16 mouse cellular contexts compared by ENCODE assay signal in the genomic region with DNA sequence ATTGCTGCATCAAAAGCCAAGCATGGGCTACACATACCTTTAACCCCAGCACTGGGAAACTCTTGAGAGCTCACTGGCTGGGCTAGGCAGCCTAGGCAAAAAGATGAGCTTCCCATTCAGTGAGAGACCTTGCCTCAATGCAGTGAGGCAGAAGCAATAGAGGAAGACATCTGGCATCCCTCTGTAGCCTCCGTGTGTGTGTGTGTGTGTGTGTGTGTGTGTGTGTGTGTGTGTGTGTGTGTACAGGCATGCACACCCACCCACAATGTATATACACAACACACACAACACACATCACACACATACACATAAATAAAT.
DNase-seq lines count a peak whose midpoint lies in the region; ATAC-seq lines count a peak whose summit lies in the region.
"Had no signal": no experiment of that assay in that cellular context is flagged by ENCODE, and none has a peak within 500 bp of the region (broad histone marks: within the 10 kb centered on the region; RNA-seq: fewer than 3 reads in every experiment).

No protein-coding gene starts in this region.

- no peaks in the 10 kb centered on the region for H3K36me3 ChIP-seq in hindbrain, embryonic 12.5 days
- no peaks in the 10 kb centered on the region for H3K36me3 ChIP-seq in hindbrain, embryonic 13.5 days
- H3K36me3 ChIP-seq in neural tube, embryonic 13.5 days, result no peaks in the 10 kb centered on the region
- H3K36me3 ChIP-seq in neural tube, embryonic 15.5 days, result no peaks in the 10 kb centered on the region
- no peaks in the 10 kb centered on the region for H3K36me3 ChIP-seq in forebrain, embryonic 15.5 days
- no peaks in the 10 kb centered on the region for H3K36me3 ChIP-seq in splenic B cell, adult 2 months (ENCODE audit: control insufficient read depth, insufficient read depth, low read length, poor library complexity, severe bottlenecking)
- H3K36me3 ChIP-seq: hindbrain, embryonic 15.5 days had no signal

- no peak overlapping the region for H3K9ac ChIP-seq in hindbrain, embryonic 12.5 days
- H3K9ac ChIP-seq in hindbrain, embryonic 13.5 days, result no peak overlapping the region
- no peak overlapping the region for H3K9ac ChIP-seq in neural tube, embryonic 13.5 days
- no peak overlapping the region for H3K9ac ChIP-seq in neural tube, embryonic 15.5 days (replicated peaks)
- no peak overlapping the region for H3K9ac ChIP-seq in forebrain, embryonic 15.5 days (replicated peaks)
- H3K9ac ChIP-seq: hindbrain, embryonic 15.5 days had no signal

- peak; percentile 4; the same call in 1 of the 2 replicates for ATAC-seq in hindbrain, embryonic 12.5 days (ENCODE audit: low FRiP score)
- no peak for ATAC-seq in hindbrain, embryonic 13.5 days (ENCODE audit: low FRiP score)
- ATAC-seq in neural tube, embryonic 13.5 days (ENCODE audit: low read depth), result 0 out of 2 replicates have a peak, but pooled peaks have one; percentile 40
- no peak for ATAC-seq in neural tube, embryonic 15.5 days (ENCODE audit: low FRiP score)
- peak; percentile 7; the same call in 1 of the 2 replicates for ATAC-seq in forebrain, embryonic 15.5 days (replicated peaks)
- ATAC-seq in inflammation-experienced regulatory T-cells, adult 6 months, result no peak
- ATAC-seq: activated CD4-positive, CD25-positive, alpha-beta regulatory T cell, adult 4 months; Patski had no signal

- no peaks in the 10 kb centered on the region for H3K9me3 ChIP-seq in hindbrain, embryonic 12.5 days (replicated peaks)
- H3K9me3 ChIP-seq in hindbrain, embryonic 13.5 days, result no peaks in the 10 kb centered on the region; the same call in 1 of the 2 replicates
- no peaks in the 10 kb centered on the region for H3K9me3 ChIP-seq in neural tube, embryonic 13.5 days
- H3K9me3 ChIP-seq in neural tube, embryonic 15.5 days (replicated peaks), result no peaks in the 10 kb centered on the region
- no peaks in the 10 kb centered on the region for H3K9me3 ChIP-seq in forebrain, embryonic 15.5 days
- H3K9me3 ChIP-seq: hindbrain, embryonic 15.5 days had no signal

- peak; percentile 11 for DNase-seq in splenic B cell, adult 2 months (ENCODE audit: low read depth, low spot score)
- no peak for DNase-seq in heart, postnatal 10 days
- DNase-seq: cerebellum, adult 18-20 months; kidney, adult 11 months; layer of hippocampus, adult 9-11 months; lung, adult 2 months had no signal

- no peak overlapping the region for H3K4me3 ChIP-seq in hindbrain, embryonic 12.5 days
- H3K4me3 ChIP-seq in hindbrain, embryonic 13.5 days, result no peak overlapping the region
- no peak overlapping the region for H3K4me3 ChIP-seq in neural tube, embryonic 13.5 days
- no peak overlapping the region for H3K4me3 ChIP-seq in neural tube, embryonic 15.5 days (replicated peaks)
- no peak overlapping the region for H3K4me3 ChIP-seq in forebrain, embryonic 15.5 days

- H3K27ac ChIP-seq in hindbrain, embryonic 12.5 days, result no peak overlapping the region
- no peak overlapping the region for H3K27ac ChIP-seq in hindbrain, embryonic 13.5 days
- H3K27ac ChIP-seq in neural tube, embryonic 13.5 days (replicated peaks), result no peak overlapping the region
- H3K27ac ChIP-seq in neural tube, embryonic 15.5 days (replicated peaks), result no peak overlapping the region
- H3K27ac ChIP-seq in forebrain, embryonic 15.5 days (replicated peaks), result no peak overlapping the region
- H3K27ac ChIP-seq: hindbrain, embryonic 15.5 days; macrophage had no signal

- peaks cover 78% of the 10 kb centered on the region for H3K27me3 ChIP-seq in hindbrain, embryonic 12.5 days
- H3K27me3 ChIP-seq in hindbrain, embryonic 13.5 days, result peaks cover 81% of the 10 kb centered on the region
- peaks cover 34% of the 10 kb centered on the region for H3K27me3 ChIP-seq in neural tube, embryonic 13.5 days
- H3K27me3 ChIP-seq in neural tube, embryonic 15.5 days (replicated peaks), result peaks cover 5% of the 10 kb centered on the region; the same call in 1 of the 2 replicates
- H3K27me3 ChIP-seq in forebrain, embryonic 15.5 days, result no peaks in the 10 kb centered on the region
- no peaks in the 10 kb centered on the region for H3K27me3 ChIP-seq in splenic B cell, adult 2 months (ENCODE audit: control insufficient read depth, insufficient read depth, low read length, poor library complexity, severe bottlenecking)
- H3K27me3 ChIP-seq: Patski had no signal

- no peak overlapping the region for H3K4me2 ChIP-seq in hindbrain, embryonic 12.5 days (replicated peaks)
- H3K4me2 ChIP-seq in hindbrain, embryonic 13.5 days, result no peak overlapping the region
- H3K4me2 ChIP-seq in neural tube, embryonic 13.5 days, result no peak overlapping the region
- H3K4me2 ChIP-seq in neural tube, embryonic 15.5 days, result no peak overlapping the region
- H3K4me2 ChIP-seq in forebrain, embryonic 15.5 days (replicated peaks), result no peak overlapping the region

- WGBS in hindbrain, embryonic 12.5 days, result 57% methylated on average over 1 of the region's 1 CpGs
- 50% methylated on average over 1 of the region's 1 CpGs for WGBS in hindbrain, embryonic 13.5 days
- WGBS in neural tube, embryonic 13.5 days, result 50% methylated on average over 1 of the region's 1 CpGs
- WGBS in neural tube, embryonic 15.5 days, result 53% methylated on average over 1 of the region's 1 CpGs
- WGBS in forebrain, embryonic 15.5 days, result 35% methylated on average over 1 of the region's 1 CpGs

- intact Hi-C loops in heart, postnatal 10 days (cut with DNase I), result no loop called here

- H3K4me1 ChIP-seq in hindbrain, embryonic 12.5 days, result peaks cover 14% of the 10 kb centered on the region
- H3K4me1 ChIP-seq in hindbrain, embryonic 13.5 days (replicated peaks), result peaks cover 12% of the 10 kb centered on the region
- H3K4me1 ChIP-seq in neural tube, embryonic 13.5 days (replicated peaks), result peaks cover 11% of the 10 kb centered on the region
- peaks cover 8% of the 10 kb centered on the region for H3K4me1 ChIP-seq in neural tube, embryonic 15.5 days
- peaks cover 14% of the 10 kb centered on the region for H3K4me1 ChIP-seq in forebrain, embryonic 15.5 days

Comparison
In these comparisons a context has a peak if more than half of its experiments do, and no peak if none do; other contexts are left out.
1. ATAC-seq: peak in hindbrain, embryonic 12.5 days (single experiment), neural tube, embryonic 13.5 days (single experiment) and forebrain, embryonic 15.5 days (single experiment); none in hindbrain, embryonic 13.5 days (single experiment), neural tube, embryonic 15.5 days (single experiment) and inflammation-experienced regulatory T-cells, adult 6 months (single experiment).